Mouse (Mus musculus): Measurements from ENCODE around the gene Dynlt1f.
"Not testable (repeated sequence)": the region's sequence is repeated elsewhere in the genome, so short reads cannot be mapped to it uniquely, and the experiment has no call there.

GRCm38 (mm10) chr17:6674297-6674696, 18.6 kb upstream of the Dynlt1f start:
- not testable (repeated sequence) for TF ChIP-seq CTCF, EP300 (IDR thresholded peaks at IDR 0.05; ENCODE audit: low read depth)

Measured in heart, postnatal 0 days (tissue).